Mouse (Mus musculus): ENCODE data around the gene Fgfr2. TPM values are rescaled to one million over a fixed set of nuclear protein-coding genes. Genes with fewer than 3 reads are reported as not detected.
A peak's percentile ranks its signal among the peaks of the same experiment; 100 is the strongest.

Fgfr2 gene
- polyA plus RNA-seq, 1 experiment: 12.0 TPM

- 0 out of 2 replicates have a peak, but pooled peaks cover 6% of the 10 kb centered on the region for H3K4me1 ChIP-seq (ENCODE audit: control insufficient read depth, insufficient read depth, insufficient read length, low read length)
- peak overlapping the region; percentile 13; the same call in 1 of the 2 replicates for H3K27ac ChIP-seq (replicated peaks; ENCODE audit: low read depth, low read length)
These were observed 2230.2 kb downstream of the Fgfr2 start for GRCm38 (mm10) chr7:130892973-130893372.

DNA sequence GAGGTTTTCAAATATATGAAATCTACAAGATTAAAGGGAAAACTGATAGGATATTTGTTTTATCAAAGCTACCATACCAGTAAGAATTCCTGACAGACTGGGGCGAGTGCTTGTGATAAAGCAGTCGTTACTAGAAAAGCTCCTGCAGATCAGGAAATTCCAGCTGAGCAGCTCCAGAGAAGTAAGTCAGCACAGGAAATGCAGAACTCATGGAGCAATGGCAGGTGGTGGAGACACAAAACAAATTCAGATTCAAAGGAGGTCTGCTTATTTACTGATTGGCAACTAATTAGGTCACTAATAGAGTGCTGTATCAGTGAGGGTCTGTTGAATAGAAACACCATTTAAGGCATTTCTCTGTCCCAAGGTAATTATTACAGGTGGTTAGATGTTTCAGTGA is 2232.3 kb downstream of the Fgfr2 start:
- H3K27ac ChIP-seq (replicated peaks; ENCODE audit: low read depth, low read length): no peak overlapping the region
- peaks cover 9% of the 10 kb centered on the region; the same call in 1 of the 2 replicates for H3K4me1 ChIP-seq (ENCODE audit: control insufficient read depth, insufficient read depth, insufficient read length, low read length)
- no peak overlapping the region for H3K4me3 ChIP-seq (ENCODE audit: insufficient read depth, low read depth, low read length)

More at GRCm38 (mm10) chr7:130892973-130893372, 2230.2 kb downstream of the Fgfr2 start:
- no peak overlapping the region for H3K4me3 ChIP-seq (ENCODE audit: insufficient read depth, low read depth, low read length)

GRCm38 (mm10) chr7:130887946-130888345 is 2235.2 kb downstream of the Fgfr2 start:
- Histone ChIP-seq H3K27ac (replicated peaks; ENCODE audit: low read depth, low read length) (no peak overlapping the region), H3K4me1 (ENCODE audit: control insufficient read depth, insufficient read depth, insufficient read length, low read length) (peaks cover 12% of the 10 kb centered on the region), H3K4me3 (ENCODE audit: insufficient read depth, low read depth, low read length) (no peak overlapping the region)

GRCm38 (mm10) chr7:130886246-130886645 is 2236.9 kb downstream of the Fgfr2 start:
- Histone ChIP-seq H3K4me1 (ENCODE audit: control insufficient read depth, insufficient read depth, insufficient read length, low read length) (peaks cover 9% of the 10 kb centered on the region), H3K27ac (replicated peaks; ENCODE audit: low read depth, low read length) (no peak overlapping the region), H3K4me3 (ENCODE audit: insufficient read depth, low read depth, low read length) (no peak overlapping the region)

DNA sequence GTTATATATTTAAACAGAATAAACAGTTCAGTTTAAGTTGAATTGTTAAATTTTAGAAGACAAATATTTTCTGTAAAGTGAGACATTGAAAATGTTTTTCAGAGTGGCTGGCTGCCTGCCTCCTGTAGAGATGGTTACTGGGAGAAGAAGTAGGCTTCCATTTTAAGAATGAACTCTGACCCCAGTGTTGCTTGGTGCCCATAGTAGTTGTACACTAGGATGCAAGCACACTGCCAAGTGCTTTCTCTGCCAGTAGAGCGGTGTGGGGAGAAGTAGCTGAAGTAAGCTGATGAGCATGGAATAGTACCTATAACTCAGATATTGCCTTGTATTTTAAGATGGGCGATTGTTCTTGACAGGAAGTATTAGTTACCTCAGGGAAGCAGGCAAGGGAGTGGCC is 2239.0 kb downstream of the Fgfr2 start:
- peaks cover 9% of the 10 kb centered on the region for H3K4me1 ChIP-seq (ENCODE audit: control insufficient read depth, insufficient read depth, insufficient read length, low read length)
- no peak overlapping the region for H3K27ac ChIP-seq (replicated peaks; ENCODE audit: low read depth, low read length)
- no peak overlapping the region for H3K4me3 ChIP-seq (ENCODE audit: insufficient read depth, low read depth, low read length)

- Histone ChIP-seq H3K4me1 (ENCODE audit: control insufficient read depth, insufficient read depth, insufficient read length, low read length) (peaks cover 5% of the 10 kb centered on the region; the same call in 1 of the 2 replicates), H3K4me3 (ENCODE audit: insufficient read depth, low read depth, low read length) (peak overlapping the region; percentile 30; the same call in 1 of the 2 replicates), H3K27ac (replicated peaks; ENCODE audit: low read depth, low read length) (no peak overlapping the region)
These were observed 2255.9 kb downstream of the Fgfr2 start for GRCm38 (mm10) chr7:130867256-130867655.

DNA sequence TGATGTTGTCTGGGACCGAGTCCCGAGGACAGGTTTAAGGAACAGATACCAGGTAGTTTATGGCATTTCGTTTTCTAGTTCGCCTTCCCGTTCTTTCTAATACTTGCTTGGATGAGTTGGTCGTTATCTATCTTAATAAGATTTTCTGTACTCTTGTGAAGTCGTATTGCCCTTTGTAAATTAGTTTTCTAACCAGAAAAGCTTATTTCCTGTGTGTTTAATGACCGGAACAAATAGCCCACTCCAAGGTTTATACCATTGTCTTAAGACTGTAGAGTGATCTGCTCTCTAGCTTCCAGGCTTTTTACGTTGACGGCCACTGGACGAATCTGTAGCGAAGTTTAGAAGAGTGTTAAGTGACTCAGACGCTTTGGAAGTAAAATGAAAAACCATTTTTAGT is 2256.5 kb downstream of the Fgfr2 start:
- Histone ChIP-seq H3K27ac (replicated peaks; ENCODE audit: low read depth, low read length) (peak overlapping the region; percentile 68), H3K4me3 (ENCODE audit: insufficient read depth, low read depth, low read length) (peak overlapping the region; percentile 89), H3K4me1 (ENCODE audit: control insufficient read depth, insufficient read depth, insufficient read length, low read length) (peaks cover 5% of the 10 kb centered on the region; the same call in 1 of the 2 replicates)

GRCm38 (mm10) chr7:130865613-130866591 is 2257.2 kb downstream of the Fgfr2 start, which contains the start of gene Plekha1:
Gene Plekha1 (plus strand): TSS chr7:130865756.
- peaks cover 5% of the 10 kb centered on the region; the same call in 1 of the 2 replicates for H3K4me1 ChIP-seq (ENCODE audit: control insufficient read depth, insufficient read depth, insufficient read length, low read length)
- H3K4me3 ChIP-seq (ENCODE audit: insufficient read depth, low read depth, low read length): peak within 1 kb of the TSS; percentile 89
- H3K27ac ChIP-seq (replicated peaks; ENCODE audit: low read depth, low read length): peak within 1 kb of the TSS; percentile 68

GRCm38 (mm10) chr7:130864711-130865110 is 2258.4 kb downstream of the Fgfr2 start:
- Histone ChIP-seq H3K4me1 (ENCODE audit: control insufficient read depth, insufficient read depth, insufficient read length, low read length) (peaks cover 3% of the 10 kb centered on the region; the same call in 1 of the 2 replicates), H3K4me3 (ENCODE audit: insufficient read depth, low read depth, low read length) (no peak overlapping the region), H3K27ac (replicated peaks; ENCODE audit: low read depth, low read length) (no peak overlapping the region)

GRCm38 (mm10) chr7:130862501-130862900 is 2260.6 kb downstream of the Fgfr2 start:
- H3K27ac ChIP-seq (replicated peaks; ENCODE audit: low read depth, low read length): no peak overlapping the region
- H3K4me3 ChIP-seq (ENCODE audit: insufficient read depth, low read depth, low read length): no peak overlapping the region
- H3K4me1 ChIP-seq (ENCODE audit: control insufficient read depth, insufficient read depth, insufficient read length, low read length): 0 out of 2 replicates have a peak, but pooled peaks cover 2% of the 10 kb centered on the region

DNA sequence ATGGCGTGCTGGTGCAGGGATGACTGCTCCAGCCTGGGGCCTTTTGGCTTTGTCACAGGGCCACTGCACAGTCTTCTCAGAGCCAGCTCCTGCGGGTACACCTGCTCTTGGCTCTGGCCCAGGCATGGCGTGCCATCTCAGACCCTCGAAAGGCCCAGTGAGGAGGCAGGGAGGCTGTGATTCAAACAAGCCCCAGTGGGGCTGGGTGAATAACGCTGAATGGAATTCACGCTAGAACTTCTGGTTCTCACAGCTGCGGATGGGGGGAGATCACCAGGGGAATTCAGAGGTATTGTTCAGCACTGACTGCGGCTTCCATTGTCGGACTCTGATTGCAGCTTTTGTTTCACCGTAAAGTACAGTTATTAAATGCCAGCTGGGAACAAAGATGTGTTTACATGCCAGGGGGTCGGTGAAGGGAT is 2262.4 kb downstream of the Fgfr2 start:
- H3K27ac ChIP-seq (replicated peaks; ENCODE audit: low read depth, low read length): no peak overlapping the region
- H3K4me3 ChIP-seq (ENCODE audit: insufficient read depth, low read depth, low read length): no peak overlapping the region
- no peaks in the 10 kb centered on the region for H3K4me1 ChIP-seq (ENCODE audit: control insufficient read depth, insufficient read depth, insufficient read length, low read length)

DNA sequence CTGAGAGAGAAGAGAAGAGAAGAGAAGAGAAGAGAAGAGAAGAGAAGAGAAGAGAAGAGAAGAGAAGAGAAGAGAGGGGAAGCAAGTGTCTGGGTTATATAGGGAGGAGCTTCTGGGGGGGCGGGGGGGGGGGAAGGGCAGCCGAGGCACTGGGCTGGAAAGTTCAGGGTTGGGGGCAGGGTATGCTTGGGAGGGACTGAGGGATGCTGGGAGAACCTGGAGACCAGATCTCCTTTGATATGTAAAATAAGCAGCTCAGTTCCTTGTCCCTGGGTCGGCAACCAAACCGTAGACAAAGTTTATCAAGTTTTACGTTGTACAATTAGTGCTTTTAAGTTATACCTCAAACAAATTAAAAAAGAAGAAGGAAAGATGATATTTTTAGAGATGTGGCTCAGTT is 2263.2 kb downstream of the Fgfr2 start:
- Histone ChIP-seq H3K4me3 (ENCODE audit: insufficient read depth, low read depth, low read length) (no peak overlapping the region), H3K27ac (replicated peaks; ENCODE audit: low read depth, low read length) (no peak overlapping the region), H3K4me1 (ENCODE audit: control insufficient read depth, insufficient read depth, insufficient read length, low read length) (no peaks in the 10 kb centered on the region)

GRCm38 (mm10) chr7:130857973-130858372 is 2265.2 kb downstream of the Fgfr2 start:
- Histone ChIP-seq H3K4me3 (ENCODE audit: insufficient read depth, low read depth, low read length) (no peak overlapping the region), H3K27ac (replicated peaks; ENCODE audit: low read depth, low read length) (no peak overlapping the region), H3K4me1 (ENCODE audit: control insufficient read depth, insufficient read depth, insufficient read length, low read length) (no peaks in the 10 kb centered on the region)

DNA sequence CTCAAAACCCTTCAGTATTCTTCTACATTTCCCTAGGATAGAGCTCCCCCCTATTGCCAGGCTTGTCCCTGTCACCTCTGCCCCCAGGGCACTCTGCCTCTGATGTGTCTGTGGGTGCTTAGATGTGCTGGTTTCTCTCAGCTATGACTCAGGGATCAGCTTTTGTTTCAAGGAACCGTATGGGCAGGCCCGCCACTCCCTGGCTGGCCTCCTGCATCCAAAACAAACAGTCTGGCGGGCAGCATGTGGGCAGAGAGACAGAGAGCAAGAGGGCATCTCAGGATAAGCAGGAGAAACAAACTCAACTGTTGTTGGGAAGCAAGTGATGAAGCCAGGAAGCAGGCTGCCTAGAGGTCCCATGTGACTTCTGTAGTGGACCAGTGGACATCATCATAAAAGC is 2267.5 kb downstream of the Fgfr2 start:
- H3K4me3 ChIP-seq (ENCODE audit: insufficient read depth, low read depth, low read length): no peak overlapping the region
- no peaks in the 10 kb centered on the region for H3K4me1 ChIP-seq (ENCODE audit: control insufficient read depth, insufficient read depth, insufficient read length, low read length)
- no peak overlapping the region for H3K27ac ChIP-seq (replicated peaks; ENCODE audit: low read depth, low read length)

GRCm38 (mm10) chr7:130854684-130855292 is 2268.4 kb downstream of the Fgfr2 start:
- H3K27ac ChIP-seq (replicated peaks; ENCODE audit: low read depth, low read length): no peak overlapping the region
- no peak overlapping the region for H3K4me3 ChIP-seq (ENCODE audit: insufficient read depth, low read depth, low read length)
- H3K4me1 ChIP-seq (ENCODE audit: control insufficient read depth, insufficient read depth, insufficient read length, low read length): no peaks in the 10 kb centered on the region
